Mouse (Mus musculus): Measurements from ENCODE around the gene Nrxn3. TPM values are rescaled to one million over a fixed set of nuclear protein-coding genes. Genes with fewer than 3 reads are reported as not detected.
A peak's percentile ranks its signal among the peaks of the same experiment; 100 is the strongest.

Gene Nrxn3
- polyA plus RNA-seq, 1 experiment from 2014 or later = 88.1 TPM

DNA sequence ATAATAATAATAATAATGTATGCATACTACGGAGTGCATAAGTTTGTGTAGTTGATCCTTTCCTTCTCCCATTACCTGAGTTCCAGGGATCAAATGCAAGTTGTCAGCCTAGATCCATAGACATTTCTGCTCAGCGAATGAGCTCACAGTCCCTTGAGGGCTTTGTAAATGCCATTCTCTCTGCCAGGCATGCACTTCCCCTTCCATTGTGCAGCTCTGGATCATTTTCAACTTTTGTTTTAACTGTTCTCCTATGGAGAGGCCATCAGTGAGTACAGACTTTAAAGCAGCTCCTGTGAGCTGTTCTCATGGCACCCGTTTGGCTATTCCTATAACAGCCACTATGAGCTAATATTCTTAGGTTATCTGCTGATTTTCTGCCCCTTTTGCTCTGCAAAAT lies 536.2 kb downstream of the Nrxn3 start:
- Histone ChIP-seq H3K27ac (no peak overlapping the region), H3K36me3 (peaks cover 8% of the 10 kb centered on the region; the same call in 1 of the 2 replicates), H3K9me3 (no peaks in the 10 kb centered on the region), H3K9ac (replicated peaks) (no peak overlapping the region), H3K4me1 (replicated peaks) (peaks cover 19% of the 10 kb centered on the region), H3K27me3 (no peaks in the 10 kb centered on the region), H3K4me2 (replicated peaks) (no peak overlapping the region), H3K4me3 (replicated peaks) (no peak overlapping the region)
- 62% methylated on average over 3 of the region's 3 CpGs for WGBS
- ATAC-seq = no peak

DNA sequence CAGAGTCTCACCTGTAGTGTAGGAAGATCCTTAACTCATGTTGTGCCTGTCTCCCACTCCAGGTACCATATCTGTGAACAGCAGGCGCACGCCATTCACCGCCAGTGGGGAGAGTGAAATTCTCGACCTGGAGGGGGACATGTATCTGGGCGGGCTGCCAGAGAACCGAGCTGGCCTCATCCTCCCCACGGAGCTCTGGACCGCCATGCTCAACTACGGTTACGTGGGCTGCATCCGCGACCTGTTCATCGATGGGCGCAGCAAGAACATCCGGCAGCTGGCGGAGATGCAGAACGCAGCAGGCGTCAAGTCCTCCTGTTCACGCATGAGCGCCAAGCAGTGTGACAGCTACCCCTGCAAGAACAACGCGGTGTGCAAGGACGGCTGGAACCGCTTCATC lies 537.4 kb downstream of the Nrxn3 start:
- Histone ChIP-seq H3K27me3 (no peaks in the 10 kb centered on the region), H3K4me3 (replicated peaks) (no peak overlapping the region), H3K36me3 (peaks cover 8% of the 10 kb centered on the region; the same call in 1 of the 2 replicates), H3K4me2 (replicated peaks) (no peak overlapping the region), H3K27ac (no peak overlapping the region), H3K4me1 (replicated peaks) (peaks cover 18% of the 10 kb centered on the region), H3K9ac (replicated peaks) (no peak overlapping the region), H3K9me3 (no peaks in the 10 kb centered on the region)
- no peak for ATAC-seq
- 91% methylated on average over 24 of the region's 24 CpGs for WGBS

DNA sequence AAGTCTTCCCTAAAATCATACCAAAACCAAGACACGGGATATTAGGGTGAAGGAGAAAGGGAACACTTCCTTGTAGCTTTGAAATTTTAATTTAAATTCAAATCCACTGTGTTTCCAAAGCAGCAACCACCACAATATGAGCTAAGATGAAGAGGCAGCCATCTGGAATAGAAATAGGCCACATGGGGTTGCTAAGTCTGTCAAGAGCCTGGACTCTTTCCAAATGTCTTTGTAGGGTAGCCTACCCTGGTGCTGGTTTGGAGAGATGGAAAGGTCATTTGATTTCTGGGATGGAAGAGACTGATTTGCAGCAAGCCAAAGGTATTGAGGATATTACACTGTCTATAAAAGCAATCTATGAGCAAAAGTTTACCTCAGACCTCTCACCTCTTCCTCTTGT lies 539.6 kb downstream of the Nrxn3 start:
- H3K9ac ChIP-seq (replicated peaks) = no peak overlapping the region
- WGBS = 61% methylated on average over 1 of the region's 1 CpGs
- no peaks in the 10 kb centered on the region for H3K27me3 ChIP-seq
- peaks cover 8% of the 10 kb centered on the region; the same call in 1 of the 2 replicates for H3K36me3 ChIP-seq
- no peaks in the 10 kb centered on the region for H3K9me3 ChIP-seq
- H3K4me1 ChIP-seq (replicated peaks) = peaks cover 10% of the 10 kb centered on the region
- H3K4me2 ChIP-seq (replicated peaks) = no peak overlapping the region
- no peak overlapping the region for H3K4me3 ChIP-seq (replicated peaks)
- H3K27ac ChIP-seq = no peak overlapping the region
- no peak for ATAC-seq

DNA sequence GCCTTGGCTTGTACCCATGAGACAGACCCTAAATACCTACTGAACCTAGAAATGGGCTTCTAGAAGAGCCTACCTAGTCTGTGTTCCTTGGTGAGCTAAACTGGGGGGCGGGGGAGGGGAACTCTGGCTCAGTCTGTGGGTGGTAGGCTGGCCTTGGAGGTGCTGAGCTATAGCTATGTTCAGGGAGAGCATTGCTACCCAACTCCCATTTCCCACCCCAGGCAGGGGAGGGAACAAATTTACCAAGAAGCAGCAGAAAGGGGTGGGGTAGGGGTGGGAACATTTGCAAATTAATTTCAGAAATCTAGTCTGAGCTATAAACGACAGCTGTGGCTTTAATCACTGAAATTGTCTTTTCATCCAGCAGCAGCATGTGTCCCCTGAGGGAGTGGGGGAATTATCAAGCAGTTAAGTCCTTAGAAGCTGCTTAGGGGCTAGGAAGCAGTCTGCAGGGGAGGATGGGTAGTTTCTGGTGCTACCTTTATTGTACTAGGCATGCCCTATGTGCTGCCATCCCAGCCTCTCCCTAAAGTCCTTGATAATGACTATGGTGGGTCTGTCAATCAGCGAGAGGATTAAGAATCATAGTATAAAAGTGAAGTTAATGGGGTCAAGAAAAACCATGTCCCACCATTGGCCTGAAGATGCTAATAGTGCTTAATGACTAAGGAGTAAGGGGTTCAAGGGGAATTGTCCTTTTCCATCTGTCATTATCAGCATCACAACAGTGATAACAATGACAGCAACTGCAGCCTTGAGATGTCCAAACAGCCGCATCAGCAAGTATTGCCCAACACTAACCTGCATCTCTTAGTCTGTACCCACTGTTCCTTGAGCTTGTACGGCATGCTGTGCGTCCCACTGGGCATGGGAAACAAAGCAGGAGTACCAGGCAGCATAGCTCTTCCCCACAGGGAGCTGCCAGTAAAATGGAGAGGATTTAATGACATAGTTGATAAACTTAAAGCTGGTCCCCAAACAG lies 560.0 kb downstream of the Nrxn3 start:
- no peak overlapping the region for H3K9ac ChIP-seq (replicated peaks)
- H3K27me3 ChIP-seq = no peaks in the 10 kb centered on the region
- no peak overlapping the region for H3K4me2 ChIP-seq (replicated peaks)
- peak; percentile 92 for ATAC-seq
- peaks cover 16% of the 10 kb centered on the region for H3K4me1 ChIP-seq (replicated peaks)
- no peak overlapping the region for H3K4me3 ChIP-seq (replicated peaks)
- H3K36me3 ChIP-seq = no peaks in the 10 kb centered on the region
- peak overlapping the region; percentile 64; the same call in 1 of the 2 replicates for H3K27ac ChIP-seq
- no peaks in the 10 kb centered on the region for H3K9me3 ChIP-seq
- WGBS = 48% methylated on average over 6 of the region's 6 CpGs

DNA sequence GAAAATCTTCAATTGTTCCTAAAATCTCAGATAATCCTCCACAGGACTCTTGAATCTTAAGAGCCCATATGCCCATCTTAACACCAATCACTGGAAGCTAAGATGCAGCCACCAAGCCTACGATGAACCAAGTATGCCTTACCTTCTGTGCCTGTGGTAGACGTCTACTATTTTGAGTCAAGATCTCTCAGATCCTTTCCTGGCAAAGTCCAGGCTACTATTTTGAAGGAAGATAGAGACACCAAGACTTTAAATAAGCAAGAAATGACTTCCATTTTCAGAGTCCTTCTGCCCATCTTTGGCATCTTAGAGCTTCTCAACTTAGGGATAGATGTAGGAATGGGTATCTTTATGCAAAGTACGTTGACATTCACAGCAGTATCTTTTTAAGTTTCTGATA lies 561.7 kb downstream of the Nrxn3 start:
- Histone ChIP-seq H3K4me3 (replicated peaks) (no peak overlapping the region), H3K9ac (replicated peaks) (no peak overlapping the region), H3K27ac (no peak overlapping the region), H3K27me3 (no peaks in the 10 kb centered on the region), H3K9me3 (no peaks in the 10 kb centered on the region), H3K4me1 (replicated peaks) (peaks cover 22% of the 10 kb centered on the region), H3K36me3 (no peaks in the 10 kb centered on the region), H3K4me2 (replicated peaks) (no peak overlapping the region)
- 89% methylated on average over 3 of the region's 3 CpGs for WGBS
- ATAC-seq = no peak

DNA sequence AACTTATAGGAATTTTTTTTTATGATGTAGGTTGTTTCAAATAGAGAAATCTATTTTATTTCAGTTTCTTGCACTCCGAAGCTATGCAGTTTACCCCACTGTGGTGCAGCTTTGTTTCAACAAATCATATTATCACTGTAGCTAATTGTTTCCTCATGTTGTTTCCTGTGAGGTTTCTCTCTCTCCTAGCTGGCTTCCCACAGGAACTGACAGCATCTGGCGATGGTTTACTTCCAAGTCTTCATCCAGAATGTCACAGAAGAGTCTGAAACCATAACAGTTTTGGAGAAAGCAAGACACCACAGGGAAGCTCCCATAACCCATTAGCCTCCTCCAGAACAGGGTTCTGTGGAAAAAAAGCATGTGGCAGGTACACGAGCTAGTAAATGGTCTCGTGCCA lies 564.4 kb downstream of the Nrxn3 start:
- WGBS = 82% methylated on average over 4 of the region's 4 CpGs
- no peak overlapping the region for H3K4me2 ChIP-seq (replicated peaks)
- H3K9me3 ChIP-seq = no peaks in the 10 kb centered on the region
- H3K4me1 ChIP-seq (replicated peaks) = peaks cover 46% of the 10 kb centered on the region
- no peaks in the 10 kb centered on the region for H3K36me3 ChIP-seq
- H3K4me3 ChIP-seq (replicated peaks) = no peak overlapping the region
- no peak overlapping the region for H3K27ac ChIP-seq
- H3K9ac ChIP-seq (replicated peaks) = no peak overlapping the region
- H3K27me3 ChIP-seq = no peaks in the 10 kb centered on the region
- ATAC-seq = no peak

DNA sequence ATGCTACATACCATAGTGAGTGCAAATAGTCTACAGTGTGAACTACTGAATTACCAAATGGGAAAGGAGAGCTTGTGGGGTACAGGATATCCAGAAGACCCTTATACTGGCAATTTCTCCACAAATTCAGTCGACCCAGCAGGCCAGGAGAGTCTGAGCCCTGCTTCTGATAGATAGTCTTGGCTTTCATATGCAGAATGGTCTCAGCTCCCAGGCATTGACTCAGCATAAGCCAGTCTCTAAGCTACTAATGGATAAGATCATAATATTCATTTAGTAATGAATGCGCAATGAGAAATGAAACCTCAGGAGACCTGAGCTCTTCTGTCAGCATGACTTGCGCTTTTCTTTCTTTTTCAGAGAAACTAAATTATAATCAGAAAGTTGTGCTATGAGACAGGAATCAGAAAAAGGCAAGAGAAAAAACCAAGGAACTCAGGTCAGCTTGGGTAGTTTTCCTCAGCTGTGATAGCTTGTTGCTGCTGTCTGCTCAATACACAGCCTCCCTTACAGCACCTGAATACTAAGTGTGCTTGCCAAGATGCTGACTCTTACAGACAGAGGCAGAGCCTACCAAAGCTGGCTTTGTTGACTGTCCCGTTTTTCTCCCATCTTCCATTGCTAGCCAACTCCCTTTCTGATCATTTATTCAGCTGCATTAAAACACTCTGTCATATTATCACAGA lies 567.1 kb downstream of the Nrxn3 start:
- H3K36me3 ChIP-seq = no peaks in the 10 kb centered on the region
- H3K27me3 ChIP-seq = no peaks in the 10 kb centered on the region
- H3K9me3 ChIP-seq = no peaks in the 10 kb centered on the region
- no peak overlapping the region for H3K9ac ChIP-seq (replicated peaks)
- peaks cover 31% of the 10 kb centered on the region for H3K4me1 ChIP-seq (replicated peaks)
- ATAC-seq = peak; percentile 87
- H3K4me3 ChIP-seq (replicated peaks) = no peak overlapping the region
- H3K27ac ChIP-seq = peak overlapping the region; percentile 69
- 56% methylated on average over 4 of the region's 4 CpGs for WGBS
- no peak overlapping the region for H3K4me2 ChIP-seq (replicated peaks)

DNA sequence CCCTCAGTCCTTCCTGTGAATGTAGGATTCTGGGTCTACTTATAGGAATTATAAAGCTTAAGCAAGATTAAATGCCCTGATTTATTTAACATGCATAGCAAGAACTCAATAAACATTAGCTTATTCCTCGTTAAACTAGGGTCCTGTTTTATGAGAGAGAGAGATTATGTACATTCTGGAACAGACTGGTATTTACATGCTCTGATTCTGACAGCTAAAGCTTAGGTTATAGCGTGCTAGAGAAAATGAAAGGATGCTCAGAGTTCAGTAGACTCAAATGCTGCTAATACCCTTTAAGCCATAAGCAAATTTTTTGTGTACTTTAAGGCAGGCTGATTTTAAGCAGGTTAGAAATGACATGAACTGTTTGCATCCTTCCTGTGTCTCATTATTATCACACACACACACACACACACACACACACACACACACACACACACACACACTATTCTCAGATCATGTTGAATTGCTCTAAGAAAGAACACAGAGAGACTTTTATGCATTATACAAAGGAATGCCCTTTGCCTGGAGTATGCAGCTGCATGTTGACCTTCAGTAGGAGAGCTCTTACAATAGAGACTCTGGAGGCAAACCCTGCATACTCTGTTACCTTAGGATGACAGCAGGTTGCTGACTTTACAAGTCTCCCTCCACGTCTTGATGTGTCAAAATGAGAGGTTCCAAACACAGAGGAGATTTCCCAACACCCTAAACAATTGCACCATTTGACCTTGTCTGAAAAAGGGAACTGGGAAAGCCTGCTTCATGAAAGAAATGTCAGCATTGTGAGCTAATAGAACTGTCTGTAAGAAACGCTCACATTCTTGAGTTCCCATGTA lies 568.3 kb downstream of the Nrxn3 start:
- Histone ChIP-seq H3K4me3 (replicated peaks) (no peak overlapping the region), H3K9ac (replicated peaks) (no peak overlapping the region), H3K36me3 (no peaks in the 10 kb centered on the region), H3K4me2 (replicated peaks) (no peak overlapping the region), H3K9me3 (no peaks in the 10 kb centered on the region), H3K4me1 (replicated peaks) (peaks cover 31% of the 10 kb centered on the region), H3K27ac (peak overlapping the region; percentile 52), H3K27me3 (no peaks in the 10 kb centered on the region)
- ATAC-seq = peak; percentile 79
- 29% methylated on average over 4 of the region's 4 CpGs for WGBS

DNA sequence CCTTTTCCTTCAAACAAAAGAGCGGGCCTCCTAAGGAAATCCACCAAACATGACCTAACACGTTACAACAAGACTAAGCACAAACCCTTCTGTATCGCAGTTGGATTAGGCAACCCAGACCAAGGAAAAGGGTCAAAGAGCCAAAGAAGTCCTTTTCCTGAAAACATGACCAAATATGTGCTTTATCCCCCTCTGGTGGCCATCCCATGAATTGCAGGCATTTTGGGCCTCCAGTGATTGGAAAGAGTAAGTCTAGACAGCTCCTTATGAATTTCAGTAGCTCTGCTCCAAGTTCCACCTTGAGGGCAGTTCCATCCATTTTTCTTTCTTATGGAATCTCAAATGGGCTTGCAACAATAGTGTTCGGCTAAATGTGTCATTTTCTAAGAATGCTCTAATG lies 579.3 kb downstream of the Nrxn3 start:
- Histone ChIP-seq H3K4me3 (replicated peaks) (no peak overlapping the region), H3K4me1 (replicated peaks) (no peaks in the 10 kb centered on the region), H3K4me2 (replicated peaks) (no peak overlapping the region), H3K27me3 (no peaks in the 10 kb centered on the region), H3K9me3 (no peaks in the 10 kb centered on the region), H3K27ac (no peak overlapping the region), H3K9ac (replicated peaks) (no peak overlapping the region), H3K36me3 (no peaks in the 10 kb centered on the region)
- WGBS = 48% methylated on average over 4 of the region's 4 CpGs
- peak; percentile 45; the same call in 1 of the 2 replicates for ATAC-seq

DNA sequence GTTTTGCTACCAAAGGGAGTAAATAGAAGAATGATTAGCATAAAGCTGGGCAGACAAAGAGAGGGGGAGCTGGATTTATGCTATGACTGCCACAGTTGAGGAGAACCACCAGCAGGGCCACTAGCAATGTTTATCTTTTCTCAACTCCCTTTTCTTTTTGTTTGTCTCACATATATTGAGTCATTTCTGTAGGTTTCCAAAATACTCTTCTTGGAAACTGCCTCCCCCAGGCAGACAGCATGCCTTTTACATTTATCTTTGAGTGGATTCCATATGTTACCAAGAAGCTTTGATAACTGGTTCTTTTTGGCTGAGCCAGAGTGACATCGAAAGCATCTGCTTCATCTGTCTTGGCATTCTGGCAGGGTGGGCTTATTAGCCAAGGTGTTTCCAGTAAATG lies 587.5 kb downstream of the Nrxn3 start:
- Histone ChIP-seq H3K36me3 (no peaks in the 10 kb centered on the region), H3K4me3 (replicated peaks) (no peak overlapping the region), H3K4me2 (replicated peaks) (no peak overlapping the region), H3K27me3 (no peaks in the 10 kb centered on the region), H3K9ac (replicated peaks) (no peak overlapping the region), H3K4me1 (replicated peaks) (no peaks in the 10 kb centered on the region), H3K9me3 (no peaks in the 10 kb centered on the region), H3K27ac (no peak overlapping the region)
- no peak for ATAC-seq
- WGBS = 94% methylated on average over 1 of the region's 1 CpGs

DNA sequence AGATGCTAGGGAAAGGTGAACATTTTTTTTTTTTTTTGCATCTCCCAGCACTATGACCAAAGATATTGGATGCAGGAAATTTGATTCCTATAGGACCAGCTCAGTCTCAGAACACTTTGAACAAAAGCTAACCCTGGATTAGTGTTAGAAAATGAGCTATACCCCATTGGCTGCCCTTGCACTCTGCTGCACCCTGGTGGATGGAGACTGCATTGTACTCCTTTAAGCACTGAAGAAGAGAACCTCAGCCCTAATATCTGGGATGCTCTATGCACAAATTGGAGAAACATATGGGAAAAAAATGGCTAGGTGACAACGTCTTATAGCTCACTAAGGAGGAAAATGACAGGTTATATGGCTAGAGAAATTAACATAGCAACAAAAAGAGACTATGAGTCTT lies 589.9 kb downstream of the Nrxn3 start:
- H3K9ac ChIP-seq (replicated peaks) = no peak overlapping the region
- WGBS = 36% methylated on average over 1 of the region's 1 CpGs
- H3K9me3 ChIP-seq = no peaks in the 10 kb centered on the region
- H3K36me3 ChIP-seq = no peaks in the 10 kb centered on the region
- no peaks in the 10 kb centered on the region for H3K27me3 ChIP-seq
- no peak overlapping the region for H3K4me2 ChIP-seq (replicated peaks)
- H3K4me3 ChIP-seq (replicated peaks) = no peak overlapping the region
- H3K27ac ChIP-seq = no peak overlapping the region
- no peaks in the 10 kb centered on the region for H3K4me1 ChIP-seq (replicated peaks)
- no peak for ATAC-seq
